Mouse (Mus musculus) heart, postnatal 14 days (tissue): ENCODE data around the gene Sgsm1. TPM values are rescaled to one million over a fixed set of nuclear protein-coding genes. Genes with fewer than 3 reads are reported as not detected.

Source experiments
- DNase-seq, 2 experiments: peaks; one replicate each; pipeline ENCODE4 v3.0.0; 2021 to 2022
- intact Hi-C: fragments of 180-260 bp; cut with DNase I; formaldehyde crosslinking; loops from one replicate; pipeline ENCODE4 v1.15.1; 2025
- total RNA-seq, 2 experiments: library from RNA; stranded (reverse); gene quantifications; 2 replicates each; pipeline ENCODE4 v1.2.3; 2021

Sgsm1 gene
- total RNA-seq, 2 experiments from 2014 or later: 0.60 to 0.63 TPM

DNA sequence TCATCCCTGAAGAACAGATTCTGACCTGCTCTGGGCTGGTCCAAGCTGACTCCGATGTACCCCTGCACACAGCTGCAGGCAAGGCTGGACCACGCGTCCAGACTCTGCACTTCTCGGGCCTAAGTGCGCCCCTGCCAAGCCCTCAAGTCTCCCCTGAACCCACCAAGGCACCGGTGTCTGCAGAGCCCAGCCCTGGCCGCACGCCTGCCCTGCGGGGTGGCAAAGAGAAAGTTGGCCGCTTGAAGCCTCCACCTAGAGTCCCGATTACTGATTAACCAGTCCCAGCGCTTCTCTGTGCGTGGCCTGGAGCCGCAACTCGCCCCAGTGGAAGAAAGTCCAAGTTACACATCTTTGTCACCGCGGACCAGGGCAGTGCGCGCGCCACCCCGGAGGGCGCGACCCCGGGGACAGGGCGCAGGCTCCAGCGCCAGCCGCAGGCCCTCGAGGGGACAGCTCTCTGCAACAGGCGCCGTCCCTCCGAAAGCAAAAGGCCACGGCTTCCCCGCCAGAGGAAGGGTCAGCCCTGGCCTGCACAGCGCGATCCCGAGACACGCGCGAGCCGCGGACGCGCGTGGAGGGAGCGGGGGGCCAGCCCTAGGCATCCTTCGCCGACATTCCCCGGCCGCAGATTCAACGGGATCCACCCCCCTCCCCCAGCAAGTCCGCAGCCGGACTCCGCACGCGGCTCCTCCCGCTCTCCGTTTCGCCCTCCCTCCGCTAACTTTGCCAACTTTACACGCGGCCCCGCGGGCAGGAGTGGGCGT, 90.0 kb downstream of the Sgsm1 start:
- intact Hi-C loops: loop anchor here (1.0 kb wide), 1 partner anchor 40 kb away; no protein-coding TSS in a partner anchor
- peak in 1 of 2 experiments; percentile 53 for DNase-seq

DNA sequence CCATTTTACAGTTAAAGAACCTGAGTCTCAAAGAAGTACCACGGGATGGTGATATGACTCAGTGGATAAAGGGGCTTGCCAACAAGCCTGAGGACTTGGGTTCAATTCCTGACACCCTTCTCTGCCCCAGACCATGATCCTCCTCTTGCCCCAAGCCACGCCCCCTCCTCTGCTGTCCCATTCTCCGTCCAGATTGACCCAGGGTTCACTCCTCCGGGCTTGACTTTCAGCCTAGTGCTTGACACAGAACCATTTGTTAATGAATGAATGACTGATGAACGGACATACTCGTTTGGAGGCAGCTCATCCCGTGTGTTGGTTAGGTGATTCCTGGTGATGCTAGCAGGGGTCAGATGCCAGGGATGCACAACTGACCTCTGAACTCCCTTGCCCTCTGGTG, 90.7 kb downstream of the Sgsm1 start:
- intact Hi-C loops: no loop called here
- no peak for DNase-seq

DNA sequence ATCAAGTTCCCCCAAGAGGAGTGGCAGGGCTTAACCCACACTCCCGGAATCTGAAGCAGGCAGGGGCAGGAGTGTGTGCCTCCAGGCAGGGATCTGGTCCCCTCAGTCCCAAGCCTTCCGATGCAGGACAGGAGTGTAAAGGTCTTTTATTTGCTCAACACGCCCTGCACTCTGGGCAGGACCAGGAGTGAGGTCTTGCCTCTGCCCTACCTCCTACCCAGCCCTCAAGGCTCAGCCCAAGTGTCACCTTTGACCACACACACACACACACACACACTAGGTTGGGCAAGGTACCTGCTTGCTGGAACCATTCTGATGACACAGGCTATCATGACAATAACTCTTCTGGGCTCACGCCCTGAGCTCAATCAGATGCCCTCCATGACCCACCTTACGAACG, 91.1 kb downstream of the Sgsm1 start:
- intact Hi-C loops: no loop called here
- no peak for DNase-seq

DNA sequence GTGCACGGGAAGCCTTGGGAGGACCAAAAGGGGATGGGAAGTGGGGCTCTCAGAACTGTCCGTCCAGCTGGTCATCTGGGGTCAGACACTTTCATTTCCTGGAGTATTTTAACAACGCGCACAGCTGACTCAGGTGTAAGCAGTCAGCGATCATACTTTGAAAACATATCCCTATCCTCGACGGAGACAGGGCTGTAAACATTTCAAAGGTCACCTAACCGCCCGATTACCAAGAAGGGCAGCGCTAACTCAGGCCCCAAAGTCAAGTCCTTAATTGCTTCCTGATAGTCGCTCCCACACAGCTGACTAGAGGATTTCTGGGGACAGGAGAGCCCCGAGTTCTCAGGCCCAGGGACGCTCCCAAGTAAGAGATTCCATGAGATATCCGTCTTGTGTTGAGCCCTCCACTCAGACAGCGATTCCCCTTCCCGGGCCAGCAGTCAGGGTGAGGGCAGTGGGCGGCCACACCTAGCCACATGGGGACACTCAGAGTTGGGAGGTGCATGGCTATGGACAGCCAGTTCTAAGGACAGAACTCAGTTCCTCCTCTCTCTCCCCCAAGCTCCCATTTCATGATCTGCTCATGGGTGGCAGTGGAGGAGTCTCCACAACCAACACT, 91.9 kb downstream of the Sgsm1 start:
- no peak for DNase-seq
- intact Hi-C loops: no loop called here

DNA sequence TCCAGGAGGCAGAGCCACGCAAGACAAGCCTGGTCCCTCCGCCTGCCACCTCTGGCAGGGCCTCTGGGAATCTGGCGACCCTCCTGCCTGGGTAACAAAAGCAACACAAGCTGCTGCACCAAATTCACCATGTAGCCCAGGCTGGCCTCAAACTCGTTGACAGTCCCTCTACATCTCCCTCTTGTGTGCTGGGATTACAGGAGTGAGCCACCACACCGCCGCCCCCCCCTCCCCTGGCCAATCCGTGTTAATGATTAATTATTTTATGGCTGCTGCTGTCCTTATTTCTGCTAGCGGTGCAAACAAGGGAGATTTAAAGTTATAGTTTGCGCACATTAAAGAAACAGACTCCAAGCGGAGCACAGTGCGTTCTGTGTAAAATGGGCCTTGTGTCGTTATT, 93.5 kb downstream of the Sgsm1 start:
- DNase-seq: no peak
- intact Hi-C loops: no loop called here

DNA sequence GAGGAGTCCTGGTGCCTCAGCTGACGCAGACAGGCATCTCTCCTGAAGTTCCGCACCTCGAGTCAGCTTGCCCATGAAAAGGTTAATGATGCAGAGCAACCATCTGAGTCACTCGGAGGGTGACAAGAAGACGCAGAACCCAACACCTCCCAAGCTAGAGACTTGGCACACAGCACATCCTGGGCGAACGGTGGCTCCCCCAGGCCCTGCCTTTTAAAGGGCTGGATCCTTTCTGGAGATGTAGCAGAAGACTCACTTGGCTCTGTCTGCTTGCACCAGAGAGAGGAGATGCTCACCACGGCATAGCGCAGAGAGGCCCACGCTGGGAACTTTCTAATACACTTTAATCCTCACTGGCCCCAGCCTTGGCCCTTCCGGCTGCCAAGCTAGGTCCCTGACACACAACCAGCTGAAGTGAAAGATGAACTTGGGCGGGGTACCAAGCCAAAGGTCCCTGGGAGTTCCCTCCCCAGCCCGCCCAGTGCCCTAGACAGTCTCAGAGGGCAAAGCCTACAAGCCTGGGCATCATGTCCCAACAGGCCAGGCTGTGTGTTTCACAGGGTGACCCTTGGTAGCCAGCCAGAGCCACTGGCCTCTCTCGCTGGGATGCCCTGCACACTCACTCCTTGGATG, 94.1 kb downstream of the Sgsm1 start:
- DNase-seq: no peak
- intact Hi-C loops: no loop called here

DNA sequence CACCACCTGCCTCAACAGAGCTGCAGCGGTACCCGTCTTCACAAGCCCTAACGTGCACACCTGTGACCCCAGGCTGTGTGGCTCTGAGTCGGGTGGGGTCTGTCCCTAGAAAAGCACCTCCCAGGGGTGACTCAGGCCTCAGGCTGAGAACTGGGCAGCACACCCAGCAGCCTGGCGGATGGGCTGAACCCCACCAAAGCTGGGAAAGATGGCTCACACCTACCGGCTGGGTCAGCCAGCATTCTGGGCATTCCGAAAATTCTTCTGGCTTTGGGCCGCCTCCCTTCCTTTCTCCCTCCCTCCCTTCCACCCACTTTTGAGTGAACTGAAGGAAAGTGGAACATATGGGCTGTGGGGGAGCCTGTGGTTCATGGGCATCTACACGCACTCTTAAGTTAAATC, 95.0 kb downstream of the Sgsm1 start:
- intact Hi-C loops: no loop called here

DNA sequence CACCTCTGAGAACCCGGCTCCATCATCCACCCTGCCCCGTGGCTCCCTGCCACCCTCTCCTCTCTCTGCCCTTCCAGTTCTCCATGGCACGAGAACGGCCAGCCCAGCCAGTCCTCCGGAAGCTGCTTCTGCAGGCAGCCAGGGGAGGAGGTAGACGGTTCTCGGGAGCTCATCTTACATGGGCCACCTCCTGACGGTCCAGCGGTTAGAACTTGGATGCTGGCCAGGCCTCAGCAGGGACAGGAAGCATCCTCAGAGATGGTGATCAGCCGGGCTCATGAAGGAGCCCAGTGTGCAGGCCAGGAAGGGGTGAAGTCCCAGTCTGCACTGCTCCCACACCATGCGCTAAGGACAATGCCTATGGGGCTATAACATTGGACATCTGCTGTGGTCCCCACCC, 96.1 kb downstream of the Sgsm1 start:
- intact Hi-C loops: no loop called here
- peak; percentile 58 to 69 for DNase-seq

More for the DNA sequence above, 95.0 kb downstream of the Sgsm1 start:
- no peak for DNase-seq

DNA sequence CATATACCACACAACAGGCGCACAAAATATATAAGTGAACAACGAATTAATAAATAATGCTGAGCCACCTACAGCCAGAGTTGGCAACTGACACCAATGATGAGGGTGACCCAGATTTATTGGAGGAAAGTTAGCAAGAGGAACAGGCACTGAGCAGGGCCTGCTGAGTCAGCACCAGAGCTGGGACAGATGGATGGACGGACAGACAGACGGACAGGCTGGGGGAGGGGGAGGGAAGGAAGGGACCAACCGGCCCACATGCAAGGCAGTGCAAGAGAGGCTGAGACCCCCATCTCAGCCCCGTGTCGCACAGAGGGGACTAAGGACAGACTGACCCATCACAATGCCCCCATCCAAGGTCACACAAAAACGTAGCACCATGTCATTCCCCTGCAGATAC, 96.5 kb downstream of the Sgsm1 start:
- DNase-seq: no peak
- intact Hi-C loops: no loop called here

DNA sequence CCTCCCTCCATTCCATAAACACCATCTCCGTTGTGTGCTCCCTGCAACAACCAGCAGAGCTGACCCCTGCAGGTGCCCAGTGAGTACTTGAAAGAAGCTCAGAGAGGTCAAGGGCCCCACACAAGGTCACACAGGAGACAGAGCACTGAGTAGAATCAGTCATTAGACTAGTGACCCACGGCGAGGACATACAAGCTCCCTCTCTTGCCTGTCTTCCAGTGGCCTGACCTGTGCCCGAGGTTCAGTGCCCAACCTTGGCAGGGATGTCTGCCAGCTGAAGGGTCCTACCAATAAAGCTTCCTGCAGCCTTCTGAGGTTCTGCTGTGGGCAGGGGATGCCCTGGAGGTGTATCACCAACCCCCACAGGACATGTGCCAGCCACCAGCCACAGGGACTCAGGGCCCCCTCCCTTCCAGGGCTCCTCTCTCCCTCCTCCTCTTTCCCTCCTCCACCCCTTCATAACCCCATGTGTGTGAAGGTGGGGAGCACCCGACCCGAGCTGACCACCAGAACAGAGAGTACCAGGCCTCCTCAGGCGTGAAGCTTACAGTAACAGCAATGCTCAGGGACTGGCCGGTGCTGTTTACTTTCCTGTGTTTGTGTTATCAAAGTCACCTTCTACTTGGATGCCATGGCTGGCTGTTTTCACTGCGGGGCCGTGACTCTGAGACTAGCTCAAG, 98.3 kb downstream of the Sgsm1 start:
- intact Hi-C loops: no loop called here
- DNase-seq: no peak

DNA sequence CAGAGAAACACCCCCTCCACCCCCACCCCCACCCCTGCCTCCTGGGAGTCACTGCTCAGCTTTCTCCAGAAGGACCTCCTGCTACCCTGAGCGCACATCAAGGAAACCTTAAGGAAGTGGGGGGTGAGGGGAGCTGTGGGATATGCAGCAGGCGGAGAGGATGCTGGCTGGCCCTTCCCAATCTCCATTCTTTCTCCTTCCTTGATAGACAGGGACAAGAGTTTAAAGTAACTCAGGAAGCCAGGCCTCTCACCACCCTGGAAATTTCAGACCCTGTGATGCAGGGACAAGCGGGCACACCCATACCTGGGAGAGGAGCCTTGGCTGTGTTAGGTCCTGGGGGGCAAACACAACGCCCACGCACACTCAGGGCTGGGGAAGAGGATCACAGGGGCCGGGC, 100.3 kb downstream of the Sgsm1 start:
- DNase-seq: no peak
- intact Hi-C loops: no loop called here

DNA sequence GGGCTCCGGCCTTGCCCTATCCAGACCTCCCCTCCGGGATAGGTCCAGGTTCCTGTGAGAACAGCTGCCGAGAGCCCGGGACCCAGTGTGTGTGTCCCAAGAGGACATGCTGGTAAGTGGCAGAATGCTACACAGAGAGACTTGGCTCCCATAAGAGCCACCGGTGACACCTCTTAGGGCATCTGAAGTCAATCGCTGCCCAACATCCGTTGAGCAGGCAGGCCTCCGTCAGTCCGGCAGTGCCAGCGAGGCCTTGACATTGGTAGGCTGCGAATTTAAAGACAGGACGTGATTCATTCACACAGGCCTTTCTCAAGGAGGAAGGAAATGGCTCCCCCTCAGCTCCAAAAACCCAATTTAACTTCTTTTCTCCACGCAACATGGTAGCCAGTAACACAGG, 100.7 kb downstream of the Sgsm1 start:
- intact Hi-C loops: no loop called here
- DNase-seq: no peak

DNA sequence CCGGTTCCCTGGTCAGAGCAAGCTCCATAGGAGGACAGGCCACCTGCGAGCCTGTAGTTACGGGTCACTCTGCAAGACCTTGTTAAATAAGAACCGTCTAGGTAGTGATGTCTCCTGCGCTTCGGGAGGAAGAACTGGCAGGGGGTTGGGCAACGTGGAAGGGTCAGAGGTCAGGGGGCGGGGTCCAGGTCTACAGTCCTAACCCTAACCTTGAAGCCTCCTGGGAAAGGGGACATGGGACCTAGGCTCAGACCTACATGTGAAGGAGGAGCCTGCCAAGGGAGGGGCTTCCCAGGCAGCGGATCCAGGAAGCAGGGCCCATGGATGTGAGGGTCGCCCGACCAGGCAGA, 101.2 kb downstream of the Sgsm1 start:
- intact Hi-C loops: no loop called here

DNA sequence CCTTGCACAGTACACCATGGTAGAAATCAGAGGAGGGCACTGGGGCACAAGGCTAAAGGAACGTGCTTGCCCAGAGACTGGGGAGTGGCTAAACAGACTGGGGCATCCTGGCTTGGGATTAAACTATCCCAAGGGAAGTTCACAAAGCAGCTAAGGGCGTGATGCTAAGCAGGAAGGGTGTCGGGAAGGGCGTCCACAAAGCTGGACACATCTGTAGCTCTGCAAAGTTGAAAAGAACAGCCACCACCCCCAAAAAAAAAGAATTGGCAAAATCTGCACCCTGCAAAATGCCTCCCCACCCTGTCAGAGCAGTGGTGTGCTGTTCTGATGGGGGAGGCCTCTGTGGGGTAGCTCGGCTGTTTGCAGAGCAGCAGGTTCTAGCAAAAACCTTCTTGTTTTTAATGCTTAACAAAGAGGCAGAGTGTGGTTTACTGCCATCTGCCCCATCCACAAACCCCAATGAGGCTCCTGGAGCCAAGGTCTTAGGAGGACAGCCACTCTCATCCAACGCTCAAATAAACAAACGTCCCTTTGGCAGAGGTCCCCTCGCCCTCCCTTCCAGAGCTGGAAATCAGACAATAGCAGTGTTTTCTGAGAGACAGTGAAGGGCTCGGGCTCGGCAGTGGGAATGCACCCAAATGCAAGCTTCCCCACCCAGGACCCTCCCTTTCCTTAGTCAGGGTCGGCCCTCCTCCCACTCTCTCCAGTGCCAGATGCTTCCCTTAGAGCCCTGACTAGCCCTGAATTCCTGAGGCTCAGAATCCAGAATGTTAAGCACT, 101.8 kb downstream of the Sgsm1 start:
- peak; percentile 80 to 81 for DNase-seq
- intact Hi-C loops: no loop called here

More for the DNA sequence above, 101.2 kb downstream of the Sgsm1 start:
- no peak for DNase-seq

DNA sequence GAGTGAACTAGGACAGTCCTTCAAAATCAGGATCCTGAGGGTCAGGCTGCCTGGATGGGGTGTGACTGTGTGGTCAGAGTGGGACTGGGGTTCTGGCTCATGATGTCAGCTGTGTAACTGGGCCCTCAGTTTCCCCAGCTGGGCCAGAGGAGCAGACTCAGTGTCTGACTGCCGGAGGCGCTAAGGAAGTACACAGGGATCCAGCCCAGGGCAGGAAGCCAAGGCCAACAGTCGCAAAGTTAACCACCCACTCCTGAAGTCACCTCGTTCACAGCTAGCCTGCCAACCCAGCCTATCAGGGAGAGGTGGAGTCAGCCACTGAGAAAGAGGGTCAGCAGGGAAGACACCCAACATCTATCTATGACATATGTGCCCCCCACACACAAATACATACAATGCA, 102.5 kb downstream of the Sgsm1 start:
- intact Hi-C loops: no loop called here
- DNase-seq: peak; percentile 69 to 80

DNA sequence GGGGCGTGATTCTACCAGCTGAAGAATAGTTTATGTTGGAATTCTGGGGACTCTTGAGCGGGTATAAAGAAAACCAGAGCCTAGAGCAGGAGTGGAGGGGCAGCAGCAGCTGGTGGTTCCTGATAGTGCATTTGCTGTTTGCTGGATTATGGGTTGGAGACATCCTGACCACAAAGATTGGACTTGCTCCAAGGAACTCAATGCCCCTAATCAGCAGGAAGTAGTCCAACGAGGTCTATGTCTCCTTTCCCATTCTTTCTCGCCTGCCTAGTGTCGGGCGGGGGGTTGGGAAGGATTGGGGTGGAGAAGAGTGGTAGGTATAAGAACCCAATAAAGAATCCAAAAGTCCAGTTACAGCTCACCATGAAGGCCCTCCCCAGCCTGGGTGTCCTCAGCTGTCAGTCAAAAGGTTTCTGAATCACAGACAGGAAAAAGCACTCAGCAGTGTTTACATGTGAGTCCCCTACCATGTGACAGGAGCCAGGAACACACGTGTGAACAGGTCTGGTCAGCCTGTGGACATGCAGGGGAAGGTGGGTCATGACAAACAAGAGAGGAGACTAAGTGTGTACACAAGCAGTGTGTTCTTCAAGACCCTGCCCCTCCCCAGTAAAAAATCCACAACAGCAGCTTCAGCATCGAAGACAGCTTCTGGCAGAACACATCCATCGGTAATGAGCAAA, 103.8 kb downstream of the Sgsm1 start:
- intact Hi-C loops: loop anchor here (1.0 kb wide), 1 partner anchor 17 kb away; no protein-coding TSS in a partner anchor
- no peak for DNase-seq

DNA sequence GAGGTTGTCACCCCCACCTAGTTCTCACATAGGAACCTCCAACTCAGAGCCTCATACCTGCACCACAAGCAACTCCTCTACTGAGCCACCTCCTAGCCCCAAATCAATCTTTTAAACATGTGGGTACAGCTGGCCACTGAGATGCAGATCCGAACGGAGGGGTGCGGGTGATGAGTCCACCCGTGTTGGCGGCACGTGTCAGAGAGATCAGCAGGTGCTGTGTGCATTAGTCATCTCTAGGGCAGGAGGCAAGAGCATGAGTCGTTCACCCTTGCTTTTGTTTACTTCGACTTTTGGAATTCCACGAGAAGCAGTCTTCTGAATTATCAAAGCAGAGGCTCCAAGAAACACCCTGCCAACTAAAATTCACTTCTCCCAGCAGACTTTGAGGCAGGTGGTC, 106.4 kb downstream of the Sgsm1 start:
- intact Hi-C loops: no loop called here
- no peak for DNase-seq

DNA sequence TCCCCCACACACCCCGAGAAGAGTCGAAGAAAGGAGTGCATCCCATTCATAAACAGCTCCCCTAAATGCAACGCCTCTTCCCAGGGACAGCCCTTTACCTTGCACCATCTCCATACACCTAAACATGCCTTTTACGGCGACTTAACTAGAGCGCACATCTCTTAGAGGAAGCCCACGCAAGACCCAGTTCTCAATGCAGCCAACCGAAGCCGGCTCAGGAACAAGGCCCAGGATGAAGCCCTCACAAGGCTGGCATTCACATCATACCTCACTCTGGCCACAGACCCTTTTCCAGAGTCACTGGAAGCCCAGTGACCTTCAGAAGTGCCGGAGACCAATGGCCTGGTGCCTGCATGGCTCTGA, 110.8 kb downstream of the Sgsm1 start:
- intact Hi-C loops: no loop called here
- DNase-seq: no peak

DNA sequence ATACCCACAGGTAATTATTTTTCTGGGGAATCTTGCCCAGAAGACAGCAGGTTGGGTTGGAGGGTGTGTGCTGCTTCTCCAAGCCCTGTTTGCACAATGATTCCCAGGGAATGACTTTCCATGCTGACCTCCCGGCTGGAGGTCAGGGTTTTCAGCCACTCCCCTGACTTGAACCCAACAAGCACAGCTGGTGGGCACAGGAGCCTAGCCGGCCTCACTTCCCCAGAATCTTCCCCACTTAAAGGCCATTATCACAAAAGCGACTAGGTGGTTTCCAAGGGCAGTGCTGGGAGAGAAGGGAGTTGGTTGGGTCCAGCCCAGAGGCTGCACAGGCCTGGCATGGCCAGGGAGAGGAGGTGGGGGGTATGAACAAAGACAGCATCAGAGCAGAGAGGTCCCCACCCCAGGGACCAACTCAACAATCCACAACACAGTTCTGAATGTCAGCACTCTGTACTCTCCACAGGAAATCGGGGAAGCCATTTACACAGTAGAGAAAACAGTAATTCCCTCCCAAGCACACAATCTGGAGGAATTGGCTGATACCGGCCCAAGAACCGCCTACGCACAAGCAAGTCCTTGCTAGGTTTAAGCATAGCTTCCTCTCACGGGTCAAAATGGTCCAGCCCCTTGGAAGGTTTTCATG, 111.3 kb downstream of the Sgsm1 start:
- intact Hi-C loops: no loop called here
- no peak for DNase-seq
